Mouse (Mus musculus): ENCODE measurements around the gene Mst1r. TPM values are rescaled to one million over a fixed set of nuclear protein-coding genes. Genes with fewer than 3 reads are reported as not detected.
A peak's percentile ranks its signal among the peaks of the same experiment; 100 is the strongest.

Mst1r gene
- total and polyA plus RNA-seq, 3 experiments, result 133 to 149 TPM; not detected in 1

DNA sequence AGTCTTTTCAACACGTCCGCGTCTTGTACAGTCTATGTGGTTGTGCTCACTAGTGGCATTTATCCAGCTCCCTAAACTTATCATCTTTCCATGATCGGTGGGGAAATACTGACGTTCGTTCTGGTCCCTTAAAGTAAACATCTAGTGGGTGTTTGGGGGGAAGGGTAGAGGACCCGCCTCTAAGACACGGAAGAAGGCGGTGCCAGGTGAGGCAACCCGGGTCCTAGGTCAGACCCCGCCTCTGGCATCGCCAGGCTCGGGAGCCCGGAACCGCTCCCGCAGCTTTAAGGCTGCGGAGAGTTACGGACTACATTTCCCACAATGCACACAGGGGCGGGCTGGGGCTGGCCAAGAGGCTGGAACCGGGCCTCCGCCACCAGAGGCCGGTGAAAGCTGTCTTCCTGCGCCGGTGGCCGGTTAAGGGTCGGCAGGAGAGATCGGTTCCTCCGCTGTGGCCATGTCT, 18.8 kb upstream of the Mst1r start, which contains the start of gene Mon1a:
Mon1a (plus strand) TSS at position 348 of the 463 bp plus-strand sequence.
- Histone ChIP-seq H3K27me3 (ENCODE audit: control insufficient read depth in 1 of 2, insufficient read depth in 2 of 2, low read length in 2 of 2) (peaks cover 3 to 6% of the 10 kb centered on the region in 2 experiments; a peak in 3 of 4 replicates), H3K9me3 (replicated peaks; ENCODE audit: insufficient read depth, low read length) (no peaks in the 10 kb centered on the region), H3K4me3 (ENCODE audit: control insufficient read depth in 1 of 2, insufficient read depth in 1 of 2, low read depth in 2 of 2, low read length in 2 of 2) (peak within 1 kb of the TSS; percentile 96), H3K36me3 (ENCODE audit: control insufficient read depth in 1 of 2, insufficient read depth in 2 of 2, low read length in 2 of 2) (no peaks in the 10 kb centered on the region; a peak in 1 of 4 replicates), H3K79me2 (ENCODE audit: control insufficient read depth, insufficient read depth, low read length, poor library complexity) (no peaks in the 10 kb centered on the region; the same call in 1 of the 2 replicates), H3K4me1 (ENCODE audit: control insufficient read depth in 1 of 2, insufficient read depth in 2 of 2, low read length in 2 of 2) (no peaks in the 10 kb centered on the region), H3K27ac (ENCODE audit: control insufficient read depth, low read depth, low read length) (peak within 1 kb of the TSS; percentile 45), H3K9ac (ENCODE audit: control insufficient read depth, low read depth, low read length, poor library complexity, severe bottlenecking) (peak within 1 kb of the TSS; percentile 93)
- DNase-seq (ENCODE audit: low read depth, low spot score), result peak; percentile 94
- TF ChIP-seq NELFE (IDR thresholded peaks at IDR 0.05; ENCODE audit: low read depth, low read length) (peak; percentile 51), SIN3A (IDR thresholded peaks at IDR 0.05; ENCODE audit: low read length) (peak; percentile 75), RAD21 (IDR thresholded peaks at IDR 0.05; ENCODE audit: low read depth, low read length) (no peak), CHD1 (IDR thresholded peaks at IDR 0.05; ENCODE audit: low read depth, low read length) (peak; percentile 88; the same call in 1 of the 2 replicates), JUND (IDR thresholded peaks at IDR 0.05; ENCODE audit: low read depth, low read length) (no peak), BHLHE40 (IDR thresholded peaks at IDR 0.05; ENCODE audit: borderline replicate concordance, low read depth, low read length) (peak; percentile 27; the same call in 1 of the 2 replicates), CHD2 (IDR thresholded peaks at IDR 0.05; ENCODE audit: low read length) (peak; percentile 47), USF2 (IDR thresholded peaks at IDR 0.05; ENCODE audit: borderline replicate concordance in 1 of 2, insufficient read depth in 1 of 2, low read depth in 1 of 2, low read length in 2 of 2) (no peak), CTCF (IDR thresholded peaks at IDR 0.05 in 2 of 3, conservative IDR thresholded peaks at IDR 0.05 in 1 of 3; ENCODE audit: control insufficient read depth in 1 of 3, insufficient read depth in 1 of 3, low read depth in 2 of 3, low read length in 3 of 3, poor library complexity in 1 of 3, severe bottlenecking in 1 of 3) (no peak), ELF1 (IDR thresholded peaks at IDR 0.05; ENCODE audit: low read depth, low read length) (peak; percentile 96), MAZ (IDR thresholded peaks at IDR 0.05; ENCODE audit: low read depth, low read length) (peak; percentile 72; the same call in 1 of the 2 replicates), POLR2AphosphoS5 (IDR thresholded peaks at IDR 0.05; ENCODE audit: borderline replicate concordance, low read depth, low read length) (no peak), POLR2AphosphoS2 (IDR thresholded peaks at IDR 0.05; ENCODE audit: low read length) (peak; percentile 45; the same call in 1 of the 2 replicates), MAX (IDR thresholded peaks at IDR 0.05; ENCODE audit: low read length) (no peak), MYC (IDR thresholded peaks at IDR 0.05; ENCODE audit: low read depth, low read length) (no peak), MAFK (IDR thresholded peaks at IDR 0.05; ENCODE audit: borderline replicate concordance, low read depth, low read length) (0 out of 2 replicates have a peak, but pooled peaks have one; percentile 1), EP300 (IDR thresholded peaks at IDR 0.05; ENCODE audit: low read depth in 1 of 2, low read length in 2 of 2) (peak in 1 of 2 experiments; percentile 33; a peak in 2 of 4 replicates), USF1 (IDR thresholded peaks at IDR 0.05; ENCODE audit: low read depth, low read length) (no peak), POLR2A (IDR thresholded peaks at IDR 0.05; ENCODE audit: control insufficient read depth in 1 of 2, insufficient read depth in 1 of 2, low read depth in 1 of 2, low read length in 2 of 2, poor library complexity in 1 of 2) (peak in 1 of 2 experiments; percentile 65; a peak in 1 of 4 replicates), E2F4 (IDR thresholded peaks at IDR 0.05; ENCODE audit: borderline replicate concordance, low read depth, low read length) (no peak), TBP (IDR thresholded peaks at IDR 0.05; ENCODE audit: low read depth, low read length) (0 out of 2 replicates have a peak, but pooled peaks have one; percentile 49), ETS1 (IDR thresholded peaks at IDR 0.05; ENCODE audit: low read depth, low read length) (peak; percentile 58), GATA1 (IDR thresholded peaks at IDR 0.05; ENCODE audit: low read depth, low read length) (no peak), NRF1 (IDR thresholded peaks at IDR 0.05; ENCODE audit: insufficient read depth, low read depth, low read length, poor library complexity, severe bottlenecking) (no peak), GABPA (IDR thresholded peaks at IDR 0.05; ENCODE audit: low read depth, low read length) (no peak), ZC3H11A (IDR thresholded peaks at IDR 0.05; ENCODE audit: low read depth, low read length) (no peak), ZMIZ1 (IDR thresholded peaks at IDR 0.05; ENCODE audit: low read depth, low read length) (peak; percentile 29; the same call in 1 of the 2 replicates), UBTF (IDR thresholded peaks at IDR 0.05; ENCODE audit: borderline replicate concordance, insufficient read depth, low read depth, low read length) (no peak), ZKSCAN1 (IDR thresholded peaks at IDR 0.05; ENCODE audit: low read depth, low read length) (no peak), KAT2A (conservative IDR thresholded peaks at IDR 0.05; ENCODE audit: low read depth, low read length) (no peak; the same call in 1 of the 2 replicates), MYB (IDR thresholded peaks at IDR 0.05; ENCODE audit: low read depth, low read length) (no peak), TCF12 (IDR thresholded peaks at IDR 0.05; ENCODE audit: low read depth, low read length) (0 out of 2 replicates have a peak, but pooled peaks have one; percentile 49), MXI1 (IDR thresholded peaks at IDR 0.05; ENCODE audit: low read depth, low read length) (no peak), RCOR1 (IDR thresholded peaks at IDR 0.05; ENCODE audit: low read depth, low read length) (0 out of 2 replicates have a peak, but pooled peaks have one; percentile 20), TAL1 (IDR thresholded peaks at IDR 0.05; ENCODE audit: low read length) (no peak), ZNF384 (IDR thresholded peaks at IDR 0.05; ENCODE audit: low read depth, low read length) (no peak), SMC3 (IDR thresholded peaks at IDR 0.05; ENCODE audit: low read depth, low read length) (no peak)

Measured in MEL (cell line).